Mouse (Mus musculus) right cerebral cortex, postnatal 36 days (tissue): Measurements from ENCODE around the gene Olfr812.
"Not testable (repeated sequence)": the region's sequence is repeated elsewhere in the genome, so short reads cannot be mapped to it uniquely, and the experiment has no call there.

ENCODE experiments used
- DNase-seq, 2 experiments: peaks; one replicate each; pipeline ENCODE4 v3.0.0; 2022; ENCODE audit warnings: low spot score in 2 of 2, mixed read lengths in 1 of 2

The Olfr812 gene

DNA sequence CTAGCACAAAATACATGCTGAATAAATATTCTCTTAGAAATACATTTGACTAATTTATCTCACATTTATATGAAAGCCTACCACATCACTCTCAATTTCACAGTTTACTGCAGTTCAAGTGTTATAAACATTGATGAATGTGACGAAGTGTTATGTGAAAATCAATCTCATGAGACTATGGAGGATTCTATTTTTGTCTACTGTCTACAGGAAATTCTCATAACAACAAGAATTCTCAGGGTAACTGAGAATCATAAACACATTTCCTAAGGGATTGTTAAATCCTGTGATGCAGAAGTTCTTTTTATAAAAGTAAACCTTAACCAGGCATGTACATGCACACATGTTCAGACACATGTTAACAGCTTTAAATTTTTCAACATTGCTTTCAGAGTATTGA is at the start of gene Olfr812:
Gene Olfr812 (minus strand): TSS at position 101 of the 400 bp plus-strand sequence.
- no peak for DNase-seq

DNA sequence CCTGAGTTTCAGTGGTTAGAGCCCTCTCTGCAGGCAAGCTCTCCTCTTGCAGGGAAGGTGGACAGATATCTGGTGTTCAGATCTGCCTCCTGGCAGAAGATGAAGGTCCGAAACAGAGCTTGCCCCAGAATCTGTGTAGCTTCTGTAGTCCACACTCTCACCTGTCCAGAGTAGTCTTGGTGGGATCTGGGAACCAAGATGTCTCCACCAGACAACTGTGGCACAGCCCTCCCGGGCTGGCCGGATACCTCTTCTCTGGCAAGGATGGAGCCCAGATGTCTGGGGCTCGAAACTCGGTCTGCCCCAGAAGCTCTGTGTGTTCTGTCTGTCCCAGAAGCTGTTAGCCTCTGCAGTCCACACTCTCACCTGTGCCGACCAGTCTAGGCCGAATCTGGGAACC is 40.0 kb upstream of the Olfr812 start:
- no peak for DNase-seq

DNA sequence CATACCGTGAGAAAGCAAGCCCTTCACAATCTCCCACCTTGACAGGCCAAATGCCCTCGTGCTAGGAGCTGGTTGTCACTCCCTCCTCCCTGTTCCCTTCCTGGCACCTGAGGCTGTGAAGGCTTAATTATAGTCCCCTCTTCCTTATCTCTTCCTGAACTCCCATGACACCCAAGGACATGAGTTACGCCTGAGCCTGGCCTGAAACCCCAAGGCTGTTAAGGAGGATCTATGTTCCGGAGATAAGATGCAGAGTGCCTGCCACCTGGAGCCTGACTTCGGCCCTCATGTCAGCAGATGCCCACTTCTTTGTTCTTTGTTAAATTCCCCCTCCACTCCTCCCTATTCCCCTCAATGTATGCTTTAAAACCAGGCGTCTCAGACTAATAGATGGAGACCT is 39.6 kb upstream of the Olfr812 start:
- DNase-seq = not testable (repeated sequence)

DNA sequence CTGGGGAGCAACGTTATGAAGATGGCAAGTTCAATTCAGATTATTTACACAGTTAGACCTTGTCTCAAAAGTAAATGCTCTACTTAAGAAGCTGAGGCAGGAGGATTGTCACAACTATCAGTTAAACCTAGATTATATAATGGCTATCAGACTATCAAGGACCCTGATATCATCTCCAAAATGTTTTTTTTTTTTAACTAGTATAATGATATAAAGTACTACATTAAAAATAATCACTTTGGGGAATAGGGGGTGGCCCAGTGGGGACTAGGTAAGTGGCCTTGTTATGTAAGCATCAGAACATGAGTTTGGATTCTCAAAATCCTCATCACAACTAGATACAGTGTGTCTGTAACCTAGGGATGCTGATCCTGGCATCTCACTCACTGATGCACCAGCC is 33.9 kb upstream of the Olfr812 start, which contains the start of gene Olfr814:
Gene Olfr814 (minus strand): TSS at position 101 of the 400 bp plus-strand sequence.
- not testable (repeated sequence) for DNase-seq

DNA sequence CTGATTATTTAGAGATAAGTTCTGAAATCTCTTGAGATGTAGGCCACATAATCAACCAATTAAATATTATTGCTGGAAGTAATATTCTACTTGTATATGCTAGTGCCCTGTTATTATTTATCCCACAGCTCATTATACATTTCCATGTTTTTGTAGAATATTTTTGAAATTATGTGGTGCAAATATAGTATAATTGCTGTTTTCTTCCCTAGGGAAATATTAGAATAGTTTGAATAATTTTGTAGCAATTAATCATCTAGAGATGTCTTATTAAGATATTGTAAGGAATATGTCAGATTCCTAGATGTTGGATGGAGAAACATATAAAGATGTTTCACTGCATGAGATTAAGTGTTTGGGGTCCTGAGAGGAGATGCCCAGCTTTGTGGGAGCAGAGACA is 9.2 kb upstream of the Olfr812 start, which contains the start of gene Olfr813:
Gene Olfr813 (plus strand): TSS at position 301 of the 400 bp plus-strand sequence.
- no peak for DNase-seq

DNA sequence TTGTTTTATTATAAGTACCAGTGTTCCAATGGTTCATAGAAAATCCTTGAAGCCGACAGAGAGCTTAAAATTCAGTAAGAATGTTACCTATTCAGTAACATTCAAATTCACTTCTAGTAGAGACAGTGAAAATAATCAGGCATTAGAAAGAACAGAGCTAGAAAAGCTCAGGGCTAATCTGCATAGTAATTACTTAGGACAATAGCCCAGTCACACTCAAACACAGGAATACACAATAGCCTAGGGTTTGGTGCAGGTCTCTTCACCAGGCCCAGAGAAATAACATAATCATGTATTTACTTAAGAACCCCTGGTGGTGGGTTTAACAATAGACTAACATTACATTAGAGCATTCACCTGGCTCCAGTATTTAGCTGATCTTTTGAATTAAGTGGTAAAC is 1.4 kb upstream of the Olfr812 start:
- no peak for DNase-seq

DNA sequence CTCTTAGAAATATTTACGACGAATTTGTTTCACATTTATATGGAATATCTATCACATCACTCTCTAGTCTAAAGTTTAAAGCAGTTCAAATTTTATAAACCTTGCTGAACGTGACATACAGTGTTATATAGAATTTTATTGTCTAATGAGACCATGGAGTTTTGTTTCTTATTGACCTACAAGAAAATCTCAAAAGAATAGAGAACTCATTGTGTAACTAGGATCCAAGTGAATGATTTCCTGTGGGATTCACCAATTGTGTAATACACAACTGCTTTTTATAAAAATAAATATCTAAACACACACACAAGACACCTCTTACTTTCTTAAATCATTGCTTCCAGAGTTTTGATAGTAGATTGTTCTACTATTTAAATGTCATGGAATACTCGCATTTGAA is 41.6 kb downstream of the Olfr812 start, which contains the start of gene Olfr811:
Gene Olfr811 (minus strand): TSS at position 101 of the 400 bp plus-strand sequence.
- no peak for DNase-seq

DNA sequence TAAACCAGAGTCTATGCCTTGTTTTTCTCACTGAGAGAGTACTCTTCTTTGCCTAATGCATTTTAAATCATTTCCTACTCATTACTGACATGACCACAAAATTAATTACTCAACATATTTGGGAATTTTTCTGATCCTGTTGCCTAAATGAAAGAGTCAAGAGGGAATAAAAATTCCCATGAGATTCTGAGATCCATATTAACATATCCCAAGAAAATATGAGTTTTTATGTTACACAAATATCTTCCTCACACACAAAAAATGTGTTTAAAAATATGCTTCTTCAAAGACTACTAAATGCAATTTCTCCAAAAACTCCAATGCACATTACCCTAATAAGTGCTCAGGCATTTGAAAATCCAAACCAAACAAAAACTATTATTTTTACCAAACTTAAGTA is 51.1 kb downstream of the Olfr812 start, which contains the start of gene Olfr810:
Gene Olfr810 (minus strand): TSS at position 101 of the 400 bp plus-strand sequence.
- no peak for DNase-seq
